Mouse (Mus musculus) embryonic facial prominence, embryonic 15.5 days (tissue): ENCODE data around the gene Psmd3. TPM values are rescaled to one million over a fixed set of nuclear protein-coding genes. Genes with fewer than 3 reads are reported as not detected.
A peak's percentile ranks its signal among the peaks of the same experiment; 100 is the strongest.

Experiments
- ATAC-seq: fragments of 200-750 bp; cut with Nextera tagmentation; 2 replicates; pipeline ENCODE4 v1.8.0; 2017; ENCODE audit warnings: low read depth, moderate TSS enrichment; ENCODE audit not compliant: insufficient number of reproducible peaks, low FRiP score, low TSS enrichment
- H3K27ac ChIP-seq: fragments of 300-500 bp; sonication (generic); replicated peaks from 2 replicates; pipeline ENCODE4 v1.5.1; 2015; ENCODE audit warnings: mild to moderate bottlenecking, inconsistent platforms
- H3K27me3 ChIP-seq: fragments of 300-500 bp; sonication (generic); 2 replicates; pipeline ENCODE4 v1.6.1; 2015; ENCODE audit warnings: inconsistent platforms
- H3K36me3 ChIP-seq: fragments of 300-500 bp; sonication (generic); 2 replicates; pipeline ENCODE4 v1.6.1; 2015; ENCODE audit warnings: mild to moderate bottlenecking, inconsistent platforms
- H3K4me1 ChIP-seq: fragments of 300-500 bp; sonication (generic); 2 replicates; pipeline ENCODE4 v1.6.1; 2015; ENCODE audit warnings: inconsistent platforms
- H3K4me2 ChIP-seq: fragments of 300-500 bp; sonication (generic); replicated peaks from 2 replicates; pipeline ENCODE4 v1.6.1; 2015; ENCODE audit warnings: mild to moderate bottlenecking, inconsistent platforms
- H3K4me3 ChIP-seq: fragments of 300-500 bp; sonication (generic); replicated peaks from 2 replicates; pipeline ENCODE4 v1.5.1; 2015; ENCODE audit warnings: mild to moderate bottlenecking, inconsistent platforms
- H3K9ac ChIP-seq: fragments of 300-500 bp; sonication (generic); 2 replicates; pipeline ENCODE4 v1.6.1; 2015; ENCODE audit warnings: inconsistent platforms
- H3K9me3 ChIP-seq: fragments of 300-500 bp; sonication (generic); replicated peaks from 2 replicates; pipeline ENCODE4 v1.6.1; 2016; ENCODE audit warnings: inconsistent platforms
- WGBS: fragments of 180-500 bp; shearing (Covaris S2); methylation state at CpG from one replicate; pipeline ENCODE4 v1.1.7; 2015; 5-methylcytosine and 5-hydroxymethylcytosine counted together
- polyA plus RNA-seq: library from polyadenylated mRNA; unstranded; fragments of >200 nt; fragmentation: Nextera tagmentation; extraction: Ambion mirVana; gene quantifications from 2 replicates; pipeline ENCODE4 v1.2.1, GENCODE M21; 2015

Gene Psmd3
- polyA plus RNA-seq, 1 experiment from 2014 or later = 214 TPM

GRCm38 (mm10) chr11:98738925-98739324 is 56.6 kb downstream of the Psmd3 start:
- no peak for ATAC-seq
- H3K36me3 ChIP-seq = no peaks in the 10 kb centered on the region
- whole genome bisulfite sequencing = 82% methylated on average over 8 of the region's 9 CpGs
- H3K27ac ChIP-seq = no peak overlapping the region
- no peak overlapping the region for H3K9ac ChIP-seq
- no peaks in the 10 kb centered on the region for H3K27me3 ChIP-seq
- H3K9me3 ChIP-seq = no peaks in the 10 kb centered on the region
- peaks cover 32% of the 10 kb centered on the region for H3K4me1 ChIP-seq
- no peak overlapping the region for H3K4me3 ChIP-seq
- H3K4me2 ChIP-seq = no peak overlapping the region

GRCm38 (mm10) chr11:98740026-98740392 is 57.7 kb downstream of the Psmd3 start:
- Histone ChIP-seq H3K4me3 (peak overlapping the region; percentile 69), H3K27me3 (no peaks in the 10 kb centered on the region), H3K36me3 (no peaks in the 10 kb centered on the region), H3K27ac (peak overlapping the region; percentile 93), H3K4me2 (peak overlapping the region; percentile 87), H3K4me1 (peaks cover 43% of the 10 kb centered on the region), H3K9ac (no peak overlapping the region), H3K9me3 (no peaks in the 10 kb centered on the region)
- 8% methylated on average over 8 of the region's 8 CpGs for WGBS
- ATAC-seq = no peak

- H3K4me3 ChIP-seq = peak within 1 kb of the TSS; percentile 69
- peak within 1 kb of the TSS; percentile 88 for H3K9ac ChIP-seq
- peaks cover 48% of the 10 kb centered on the region for H3K4me1 ChIP-seq
- no peaks in the 10 kb centered on the region for H3K27me3 ChIP-seq
- peak within 1 kb of the TSS; percentile 93 for H3K27ac ChIP-seq
- WGBS = under 1% methylated on average over 22 of the region's 22 CpGs
- peak; percentile 53; the same call in 1 of the 2 replicates for ATAC-seq
- H3K36me3 ChIP-seq = no peaks in the 10 kb centered on the region
- H3K4me2 ChIP-seq = peak within 1 kb of the TSS; percentile 87
- no peaks in the 10 kb centered on the region for H3K9me3 ChIP-seq
Observed at GRCm38 (mm10) chr11:98740393-98741050, 58.2 kb downstream of the Psmd3 start, which contains the start of gene Thra. Thra (plus strand) TSS chr11:98740638.

- under 1% methylated on average over 17 of the region's 17 CpGs for WGBS
- Histone ChIP-seq H3K27ac (peak overlapping the region; percentile 93), H3K9me3 (no peaks in the 10 kb centered on the region), H3K4me1 (peaks cover 54% of the 10 kb centered on the region), H3K9ac (peak overlapping the region; percentile 88), H3K4me2 (peak overlapping the region; percentile 87), H3K27me3 (no peaks in the 10 kb centered on the region), H3K4me3 (peak overlapping the region; percentile 69), H3K36me3 (no peaks in the 10 kb centered on the region)
- no peak for ATAC-seq
Observed at GRCm38 (mm10) chr11:98741051-98741620, 58.8 kb downstream of the Psmd3 start.

GRCm38 (mm10) chr11:98741622-98742396 is 59.5 kb downstream of the Psmd3 start:
- Histone ChIP-seq H3K4me2 (peak overlapping the region; percentile 87), H3K36me3 (no peaks in the 10 kb centered on the region), H3K9ac (peak overlapping the region; percentile 88), H3K4me3 (peak overlapping the region; percentile 69), H3K27ac (peak overlapping the region; percentile 93), H3K4me1 (peaks cover 60% of the 10 kb centered on the region), H3K9me3 (no peaks in the 10 kb centered on the region), H3K27me3 (no peaks in the 10 kb centered on the region)
- under 1% methylated on average over 72 of the region's 86 CpGs for WGBS
- ATAC-seq = peak; percentile 83

- Histone ChIP-seq H3K36me3 (no peaks in the 10 kb centered on the region), H3K4me1 (peaks cover 67% of the 10 kb centered on the region), H3K27me3 (no peaks in the 10 kb centered on the region), H3K4me3 (peak overlapping the region; percentile 69), H3K27ac (peak overlapping the region; percentile 93), H3K9me3 (no peaks in the 10 kb centered on the region), H3K4me2 (peak overlapping the region; percentile 87), H3K9ac (peak overlapping the region; percentile 88)
- no peak for ATAC-seq
- WGBS = 3% methylated on average over 21 of the region's 21 CpGs
Observed at GRCm38 (mm10) chr11:98742397-98743291, 60.3 kb downstream of the Psmd3 start.

GRCm38 (mm10) chr11:98743655-98744345 is 61.4 kb downstream of the Psmd3 start:
- peak overlapping the region; percentile 87 for H3K4me2 ChIP-seq
- peak overlapping the region; percentile 93 for H3K27ac ChIP-seq
- H3K9ac ChIP-seq = peak overlapping the region; percentile 26; the same call in 1 of the 2 replicates
- H3K4me1 ChIP-seq = peaks cover 79% of the 10 kb centered on the region
- H3K4me3 ChIP-seq = peak overlapping the region; percentile 69
- no peaks in the 10 kb centered on the region for H3K27me3 ChIP-seq
- no peaks in the 10 kb centered on the region for H3K9me3 ChIP-seq
- no peak for ATAC-seq
- WGBS = 10% methylated on average over 9 of the region's 9 CpGs
- H3K36me3 ChIP-seq = no peaks in the 10 kb centered on the region

- Histone ChIP-seq H3K4me1 (peaks cover 86% of the 10 kb centered on the region), H3K4me2 (peak overlapping the region; percentile 87), H3K9me3 (no peaks in the 10 kb centered on the region), H3K27me3 (no peaks in the 10 kb centered on the region), H3K9ac (peak overlapping the region; percentile 26), H3K36me3 (no peaks in the 10 kb centered on the region), H3K27ac (peak overlapping the region; percentile 93), H3K4me3 (peak overlapping the region; percentile 69)
- WGBS = 28% methylated on average over 7 of the region's 7 CpGs
- ATAC-seq = no peak
Observed at GRCm38 (mm10) chr11:98744456-98745019, 62.2 kb downstream of the Psmd3 start.
